Mouse (Mus musculus) G1E (cell line): ENCODE data around the gene Gna12.

ENCODE experiments used
- CTCF ChIP-seq: IDR thresholded peaks from 2 replicates; pipeline ENCODE4 v1.5.1; 2012; ENCODE audit warnings: low read depth, low read length, inconsistent platforms, mixed read lengths
- GATA1 ChIP-seq: IDR thresholded peaks from 2 replicates; pipeline ENCODE4 v1.6.1; 2012; ENCODE audit warnings: borderline replicate concordance, low read length, inconsistent platforms, mixed read lengths
- GATA2 ChIP-seq: IDR thresholded peaks from 2 replicates; pipeline ENCODE4 v1.6.1; 2012; ENCODE audit warnings: low read depth, low read length, inconsistent platforms, borderline replicate concordance
- POLR2AphosphoS5 ChIP-seq: IDR thresholded peaks from 2 replicates; pipeline ENCODE4 v1.6.1; 2012; ENCODE audit warnings: low read depth, low read length, inconsistent platforms; ENCODE audit not compliant: insufficient replicate concordance
- TAL1 ChIP-seq: conservative IDR thresholded peaks from 2 replicates; pipeline ENCODE4 v1.6.1; 2012; ENCODE audit warnings: low read depth, low read length, inconsistent platforms, mixed read lengths

DNA sequence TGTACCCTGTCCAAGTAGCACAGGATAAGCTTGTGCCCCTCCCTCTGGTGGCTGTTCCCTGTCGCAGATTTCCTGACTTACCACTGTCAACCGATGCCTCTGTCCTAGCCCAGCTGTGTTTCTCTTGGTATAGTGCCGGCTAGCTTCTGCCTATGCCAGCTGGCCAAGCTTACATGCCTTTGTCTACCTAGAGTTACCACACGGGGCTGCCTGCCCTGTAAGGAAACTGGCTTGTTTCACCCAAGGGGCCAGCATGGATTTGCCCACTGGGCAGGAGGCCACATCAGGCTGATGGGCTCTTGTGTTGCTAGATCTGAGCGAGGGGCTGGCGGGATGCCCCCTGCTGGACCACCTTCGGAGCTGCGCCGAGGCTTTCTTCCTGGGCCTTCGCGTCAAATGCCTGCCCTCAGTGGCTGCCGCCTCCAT, 86.5 kb downstream of the Gna12 start:
- TF ChIP-seq CTCF (no peak), TAL1 (no peak), GATA1 (no peak), POLR2AphosphoS5 (no peak), GATA2 (no peak)
